Mouse (Mus musculus): ENCODE measurements around the gene Arhgap44. TPM values are rescaled to one million over a fixed set of nuclear protein-coding genes. Genes with fewer than 3 reads are reported as not detected.

Gene Arhgap44
- total and polyA plus RNA-seq, 3 experiments: 0.11 TPM; not detected in 2

DNA sequence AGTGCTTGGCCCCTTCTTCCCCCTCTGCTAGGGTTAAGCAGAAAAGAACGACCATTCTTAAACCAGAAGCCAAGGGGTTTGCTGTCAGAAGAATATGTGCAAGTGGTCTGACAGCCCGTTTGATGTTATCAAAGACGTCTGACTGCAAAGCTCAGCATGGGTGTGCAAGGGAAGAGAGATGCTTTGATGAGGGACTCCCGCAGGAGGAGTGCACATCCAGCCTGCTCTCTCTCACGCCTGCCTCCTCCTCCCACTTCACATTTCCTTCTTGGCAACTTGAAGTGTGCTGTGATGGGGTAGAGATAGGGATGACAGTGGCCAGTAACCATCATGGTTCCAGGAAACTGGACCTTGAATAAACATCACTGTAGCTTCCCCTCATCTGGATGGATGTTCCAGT lies 39.5 kb upstream of the Arhgap44 start:
- TF ChIP-seq CTCF (IDR thresholded peaks at IDR 0.05; ENCODE audit: low read depth, low read length) (no peak), POLR2AphosphoS5 (IDR thresholded peaks at IDR 0.05; ENCODE audit: insufficient replicate concordance, low read depth, low read length) (no peak)
- Histone ChIP-seq H3K4me3 (ENCODE audit: low read depth, low read length) (no peak overlapping the region), H3K36me3 (replicated peaks) (no peaks in the 10 kb centered on the region), H3K4me1 (ENCODE audit: insufficient read depth, low read depth, low read length) (no peaks in the 10 kb centered on the region), H3K9me3 (replicated peaks) (no peaks in the 10 kb centered on the region), H3K27me3 (ENCODE audit: insufficient read depth, low read length) (no peaks in the 10 kb centered on the region)
- no peak for ATAC-seq (ENCODE audit: extremely low read depth, insufficient number of reproducible peaks, low FRiP score, poor library complexity, severe bottlenecking)
- DNase-seq (ENCODE audit: low spot score): no peak

DNA sequence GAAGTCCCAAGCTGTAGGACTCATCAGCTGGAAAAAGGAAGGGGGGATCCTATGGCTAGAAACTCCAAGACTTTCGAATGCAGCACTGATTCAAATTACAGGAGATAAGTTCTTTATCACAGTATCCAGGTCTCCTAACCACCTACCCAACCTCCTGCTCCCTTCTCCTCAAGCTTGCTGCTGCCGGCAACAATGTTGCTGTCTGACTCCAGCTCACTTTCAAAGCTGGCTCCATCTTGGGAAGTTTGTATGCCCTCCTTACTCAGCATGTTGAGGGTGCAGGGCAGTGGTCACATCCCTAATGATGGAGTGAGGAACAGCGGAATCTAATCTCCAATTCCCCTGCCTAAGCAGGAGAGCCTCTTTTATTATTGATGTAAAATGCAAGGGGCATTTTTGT lies 35.3 kb upstream of the Arhgap44 start:
- no peaks in the 10 kb centered on the region for H3K36me3 ChIP-seq (replicated peaks)
- ATAC-seq (ENCODE audit: extremely low read depth, insufficient number of reproducible peaks, low FRiP score, poor library complexity, severe bottlenecking) (no peak), DNase-seq (ENCODE audit: low spot score) (no peak)
- H3K9me3 ChIP-seq (replicated peaks): no peaks in the 10 kb centered on the region
- TF ChIP-seq TAL1 (conservative IDR thresholded peaks at IDR 0.05; ENCODE audit: low read depth, low read length) (no peak), GATA1 (IDR thresholded peaks at IDR 0.05; ENCODE audit: borderline replicate concordance, low read length) (no peak), CTCF (IDR thresholded peaks at IDR 0.05; ENCODE audit: low read depth, low read length) (no peak), POLR2AphosphoS5 (IDR thresholded peaks at IDR 0.05; ENCODE audit: insufficient replicate concordance, low read depth, low read length) (no peak), GATA2 (IDR thresholded peaks at IDR 0.05; ENCODE audit: borderline replicate concordance, low read depth, low read length) (no peak)
- no peaks in the 10 kb centered on the region for H3K4me1 ChIP-seq (ENCODE audit: insufficient read depth, low read depth, low read length)
- no peaks in the 10 kb centered on the region for H3K27me3 ChIP-seq (ENCODE audit: insufficient read depth, low read length)
- no peak overlapping the region for H3K4me3 ChIP-seq (ENCODE audit: low read depth, low read length)

DNA sequence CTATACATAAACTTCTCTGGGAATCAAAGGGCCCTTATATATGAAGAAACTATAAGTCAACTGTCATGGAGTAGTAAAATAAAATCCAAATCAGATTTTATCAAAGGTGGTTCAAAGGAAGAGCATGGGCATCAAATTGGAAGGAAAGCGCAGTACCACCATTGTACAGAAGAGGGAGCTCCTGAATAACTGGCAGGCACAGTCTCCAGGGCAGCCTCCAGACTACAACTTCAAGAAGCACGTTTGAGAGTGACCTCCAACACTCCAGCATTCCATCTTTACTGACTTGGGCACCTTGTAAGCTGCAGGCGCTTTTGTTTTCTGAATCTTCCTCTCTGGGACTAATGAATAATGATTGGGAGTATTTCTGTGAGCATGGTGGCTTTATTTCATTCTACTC lies 34.5 kb upstream of the Arhgap44 start:
- ATAC-seq (ENCODE audit: extremely low read depth, insufficient number of reproducible peaks, low FRiP score, poor library complexity, severe bottlenecking): no peak; the same call in 1 of the 2 replicates
- no peaks in the 10 kb centered on the region for H3K4me1 ChIP-seq (ENCODE audit: insufficient read depth, low read depth, low read length)
- TF ChIP-seq CTCF (IDR thresholded peaks at IDR 0.05; ENCODE audit: low read depth, low read length) (peak; percentile 56), GATA1 (IDR thresholded peaks at IDR 0.05; ENCODE audit: borderline replicate concordance, low read length) (no peak)
- DNase-seq (ENCODE audit: low spot score): peak; percentile 4
- H3K36me3 ChIP-seq (replicated peaks): no peaks in the 10 kb centered on the region
- H3K27me3 ChIP-seq (ENCODE audit: insufficient read depth, low read length): no peaks in the 10 kb centered on the region
- H3K4me3 ChIP-seq (ENCODE audit: low read depth, low read length): no peak overlapping the region
- H3K9me3 ChIP-seq (replicated peaks): no peaks in the 10 kb centered on the region

DNA sequence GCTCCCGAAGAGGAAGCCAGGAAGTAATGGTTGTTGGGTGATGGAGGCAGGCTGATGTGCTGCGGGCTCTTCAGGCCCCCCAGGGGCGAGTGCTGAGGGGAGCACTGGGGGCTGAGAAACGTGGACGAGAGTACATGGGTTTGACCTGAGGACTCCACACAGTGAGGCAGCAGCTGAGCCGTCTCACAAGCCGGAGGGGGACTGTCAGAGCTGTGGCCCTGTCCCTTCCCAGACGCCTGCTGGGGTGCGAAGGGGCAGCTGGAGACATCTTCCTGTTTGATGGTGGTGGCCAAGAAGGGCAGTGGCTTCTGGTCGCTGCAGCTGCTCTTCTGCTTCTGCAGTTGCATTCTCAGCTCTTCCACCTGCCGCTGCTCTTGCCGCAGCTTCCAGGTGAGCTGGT lies 24.2 kb upstream of the Arhgap44 start:
- Histone ChIP-seq H3K4me3 (ENCODE audit: low read depth, low read length) (no peak overlapping the region), H3K27me3 (ENCODE audit: insufficient read depth, low read length) (no peaks in the 10 kb centered on the region), H3K9me3 (replicated peaks) (no peaks in the 10 kb centered on the region), H3K4me1 (ENCODE audit: insufficient read depth, low read depth, low read length) (no peaks in the 10 kb centered on the region), H3K36me3 (replicated peaks) (no peaks in the 10 kb centered on the region)
- ATAC-seq (ENCODE audit: extremely low read depth, insufficient number of reproducible peaks, low FRiP score, poor library complexity, severe bottlenecking) (no peak), DNase-seq (ENCODE audit: low spot score) (no peak)
- TF ChIP-seq POLR2AphosphoS5 (IDR thresholded peaks at IDR 0.05; ENCODE audit: insufficient replicate concordance, low read depth, low read length) (no peak), GATA1 (IDR thresholded peaks at IDR 0.05; ENCODE audit: borderline replicate concordance, low read length) (no peak), TAL1 (conservative IDR thresholded peaks at IDR 0.05; ENCODE audit: low read depth, low read length) (no peak), CTCF (IDR thresholded peaks at IDR 0.05; ENCODE audit: low read depth, low read length) (no peak), GATA2 (IDR thresholded peaks at IDR 0.05; ENCODE audit: borderline replicate concordance, low read depth, low read length) (no peak)

DNA sequence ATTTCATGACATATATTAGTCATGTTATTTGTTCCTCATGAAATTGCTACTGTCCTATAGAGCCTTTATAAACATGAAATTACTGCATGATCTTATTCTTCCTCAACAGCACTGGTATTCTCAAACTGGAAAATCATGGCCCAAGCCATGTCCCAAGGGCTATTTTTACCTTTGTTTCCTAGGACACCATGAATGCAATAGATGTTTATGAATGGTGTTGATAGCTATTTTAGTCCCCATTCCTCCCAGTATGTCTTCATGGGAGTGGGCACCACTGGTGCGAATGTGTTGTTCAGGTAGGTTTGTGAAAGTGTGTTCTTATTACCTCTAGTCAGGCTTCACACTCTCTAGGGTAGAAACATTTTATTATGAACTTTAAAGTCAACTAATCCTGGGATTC lies 22.4 kb upstream of the Arhgap44 start:
- ATAC-seq (ENCODE audit: extremely low read depth, insufficient number of reproducible peaks, low FRiP score, poor library complexity, severe bottlenecking): no peak
- no peaks in the 10 kb centered on the region for H3K9me3 ChIP-seq (replicated peaks)
- H3K36me3 ChIP-seq (replicated peaks): no peaks in the 10 kb centered on the region
- no peak overlapping the region for H3K4me3 ChIP-seq (ENCODE audit: low read depth, low read length)
- TF ChIP-seq POLR2AphosphoS5 (IDR thresholded peaks at IDR 0.05; ENCODE audit: insufficient replicate concordance, low read depth, low read length): no peak
- TF ChIP-seq TAL1 (conservative IDR thresholded peaks at IDR 0.05; ENCODE audit: low read depth, low read length): no peak
- TF ChIP-seq CTCF (IDR thresholded peaks at IDR 0.05; ENCODE audit: low read depth, low read length): no peak
- TF ChIP-seq GATA2 (IDR thresholded peaks at IDR 0.05; ENCODE audit: borderline replicate concordance, low read depth, low read length): no peak
- no peak for TF ChIP-seq GATA1 (IDR thresholded peaks at IDR 0.05; ENCODE audit: borderline replicate concordance, low read length)
- no peaks in the 10 kb centered on the region for H3K4me1 ChIP-seq (ENCODE audit: insufficient read depth, low read depth, low read length)
- H3K27me3 ChIP-seq (ENCODE audit: insufficient read depth, low read length): no peaks in the 10 kb centered on the region
- DNase-seq (ENCODE audit: low spot score): no peak

DNA sequence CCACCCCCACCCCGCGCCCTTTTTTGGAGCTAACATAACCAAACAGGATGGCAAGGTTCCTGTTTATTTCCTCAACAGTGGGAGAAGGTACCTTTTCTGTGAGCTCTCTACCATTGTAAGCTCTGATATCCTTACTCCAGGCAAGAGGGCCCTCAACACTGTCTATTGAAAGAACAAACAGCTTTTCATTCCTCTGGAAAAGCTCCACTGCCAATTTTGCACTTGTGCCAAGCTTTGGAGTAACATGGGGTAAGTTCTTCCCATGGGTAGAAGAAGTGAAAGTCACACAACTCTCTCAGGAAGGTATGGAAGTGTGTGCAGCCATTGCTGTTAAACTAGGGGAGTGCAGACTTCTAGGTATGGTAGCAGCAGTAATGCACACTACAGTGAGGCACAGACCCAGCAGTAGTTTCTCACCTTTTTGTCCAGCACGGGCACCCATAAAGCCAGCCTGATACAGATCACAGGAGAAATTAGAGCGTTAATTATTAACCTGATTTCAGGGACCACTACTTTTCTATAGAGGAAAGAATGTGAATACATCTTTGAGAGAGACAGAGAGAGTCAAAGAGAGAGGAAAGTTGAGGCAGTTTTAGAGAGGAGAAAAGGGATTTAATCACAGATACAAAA lies 7.5 kb upstream of the Arhgap44 start:
- DNase-seq (ENCODE audit: low spot score) (no peak), ATAC-seq (ENCODE audit: extremely low read depth, insufficient number of reproducible peaks, low FRiP score, poor library complexity, severe bottlenecking) (no peak)
- Histone ChIP-seq H3K4me1 (ENCODE audit: insufficient read depth, low read depth, low read length) (no peaks in the 10 kb centered on the region), H3K36me3 (replicated peaks) (no peaks in the 10 kb centered on the region), H3K27me3 (ENCODE audit: insufficient read depth, low read length) (no peaks in the 10 kb centered on the region), H3K9me3 (replicated peaks) (no peaks in the 10 kb centered on the region), H3K4me3 (ENCODE audit: low read depth, low read length) (no peak overlapping the region)
- TF ChIP-seq POLR2AphosphoS5 (IDR thresholded peaks at IDR 0.05; ENCODE audit: insufficient replicate concordance, low read depth, low read length) (no peak), GATA1 (IDR thresholded peaks at IDR 0.05; ENCODE audit: borderline replicate concordance, low read length) (no peak), TAL1 (conservative IDR thresholded peaks at IDR 0.05; ENCODE audit: low read depth, low read length) (no peak), CTCF (IDR thresholded peaks at IDR 0.05; ENCODE audit: low read depth, low read length) (no peak), GATA2 (IDR thresholded peaks at IDR 0.05; ENCODE audit: borderline replicate concordance, low read depth, low read length) (no peak)

Measured in G1E (cell line).